Mouse (Mus musculus) testis, adult 2 months (tissue): Measurements from ENCODE around the gene C130026I21Rik.
"Not testable (repeated sequence)": the region's sequence is repeated elsewhere in the genome, so short reads cannot be mapped to it uniquely, and the experiment has no call there.

Experiments
- CTCF ChIP-seq: fragments of 200-500 bp; IDR thresholded peaks from 2 replicates; pipeline ENCODE4 v1.5.1; 2012; ENCODE audit warnings: low read depth, mild to moderate bottlenecking, inconsistent platforms, low read length, moderate library complexity; ENCODE audit not compliant: control insufficient read depth, insufficient read depth, insufficient replicate concordance
- POLR2A ChIP-seq: fragments of 200-500 bp; IDR thresholded peaks from 2 replicates; pipeline ENCODE4 v1.6.1; 2012; ENCODE audit warnings: low read depth, mild to moderate bottlenecking, inconsistent platforms, low read length, moderate library complexity; ENCODE audit not compliant: control insufficient read depth

- not testable (repeated sequence) for TF ChIP-seq CTCF, POLR2A
Measured at GRCm38 (mm10) chr1:85248985-85249384, 21.4 kb downstream of the C130026I21Rik start.
